Mouse (Mus musculus): ENCODE results near the gene Mrpl52. TPM values are rescaled to one million over a fixed set of nuclear protein-coding genes. Genes with fewer than 3 reads are reported as not detected.

The Mrpl52 gene
- polyA plus RNA-seq, 1 experiment from 2014 or later, result 303 TPM

Other genes starting within 250 kb of the Mrpl52 start
- gene Dad1, start 172.8 kb upstream of the Mrpl52 start, polyA plus RNA-seq (2015; fragmentation: Nextera tagmentation; extraction: Ambion mirVana), result 414 and 416 TPM in 2 replicates
- gene Abhd4, start 172.7 kb upstream of the Mrpl52 start, polyA plus RNA-seq (2015; fragmentation: Nextera tagmentation; extraction: Ambion mirVana), result 54.0 and 58.6 TPM in 2 replicates
- gene Olfr49, start 142.0 kb upstream of the Mrpl52 start, polyA plus RNA-seq (2015; fragmentation: Nextera tagmentation; extraction: Ambion mirVana), result not detected in 2 replicates
- gene Oxa1l, start 66.1 kb upstream of the Mrpl52 start, polyA plus RNA-seq (2015; fragmentation: Nextera tagmentation; extraction: Ambion mirVana), result 59.6 and 61.3 TPM in 2 replicates
- gene Slc7a7, start 9.1 kb upstream of the Mrpl52 start, polyA plus RNA-seq (2015; fragmentation: Nextera tagmentation; extraction: Ambion mirVana), result 6.2 and 7.9 TPM in 2 replicates
- 40.7 and 60.5 TPM in 2 replicates for gene Mmp14, start 4.7 kb downstream of the Mrpl52 start, polyA plus RNA-seq (2015; fragmentation: Nextera tagmentation; extraction: Ambion mirVana)
- gene Lrp10, start 37.2 kb downstream of the Mrpl52 start, polyA plus RNA-seq (2015; fragmentation: Nextera tagmentation; extraction: Ambion mirVana), result 31.8 and 33.7 TPM in 2 replicates
- gene Rem2, start 49.2 kb downstream of the Mrpl52 start, polyA plus RNA-seq (2015; fragmentation: Nextera tagmentation; extraction: Ambion mirVana), result 32.3 and 44.0 TPM in 2 replicates
- gene Prmt5, start 90.6 kb downstream of the Mrpl52 start, polyA plus RNA-seq (2015; fragmentation: Nextera tagmentation; extraction: Ambion mirVana), result 92.3 and 93.9 TPM in 2 replicates
- gene Haus4, start 127.7 kb downstream of the Mrpl52 start, polyA plus RNA-seq (2015; fragmentation: Nextera tagmentation; extraction: Ambion mirVana), result 20.5 and 34.8 TPM in 2 replicates
- 6.1 and 12.9 TPM in 2 replicates for gene Ajuba, start 150.6 kb downstream of the Mrpl52 start, polyA plus RNA-seq (2015; fragmentation: Nextera tagmentation; extraction: Ambion mirVana)
- 4.4 and 6.5 TPM in 2 replicates for gene 4931414P19Rik, start 179.1 kb downstream of the Mrpl52 start, polyA plus RNA-seq (2015; fragmentation: Nextera tagmentation; extraction: Ambion mirVana)
- 446 and 448 TPM in 2 replicates for gene Psmb5, start 191.1 kb downstream of the Mrpl52 start, polyA plus RNA-seq (2015; fragmentation: Nextera tagmentation; extraction: Ambion mirVana)
- 0.04 and 27.8 TPM in 2 replicates for gene Psmb11, start 194.5 kb downstream of the Mrpl52 start, polyA plus RNA-seq (2015; fragmentation: Nextera tagmentation; extraction: Ambion mirVana)
- gene Gm17606, start 214.0 kb downstream of the Mrpl52 start, polyA plus RNA-seq (2015; fragmentation: Nextera tagmentation; extraction: Ambion mirVana), result not detected in 2 replicates
- 13.2 and 14.0 TPM in 2 replicates for gene Cdh24, start 214.5 kb downstream of the Mrpl52 start, polyA plus RNA-seq (2015; fragmentation: Nextera tagmentation; extraction: Ambion mirVana)